Mouse (Mus musculus) lung, postnatal 0 days (tissue): ENCODE data around the gene Ptpn14.

Experiments
- CTCF ChIP-seq: IDR thresholded peaks from 2 replicates; pipeline ENCODE4 v1.5.1; 2016; ENCODE audit warnings: antibody characterized with exemption, mild to moderate bottlenecking
- EP300 ChIP-seq: IDR thresholded peaks from 2 replicates; pipeline ENCODE4 v1.6.1; 2016; ENCODE audit warnings: antibody characterized with exemption, mild to moderate bottlenecking, control low read depth

GRCm38 (mm10) chr1:189767910-189768309, 39.8 kb downstream of the Ptpn14 start:
- TF ChIP-seq CTCF (no peak), EP300 (no peak)
